Mouse (Mus musculus) olfactory bulb, adult 2 months (tissue): Measurements from ENCODE around the gene Atp23.

Experiments
- CTCF ChIP-seq: fragments of 200-500 bp; IDR thresholded peaks from 2 replicates; pipeline ENCODE4 v1.5.1; 2012; ENCODE audit warnings: low read depth, mild to moderate bottlenecking, low read length, moderate library complexity; ENCODE audit not compliant: insufficient read depth
- POLR2A ChIP-seq: fragments of 200-500 bp; IDR thresholded peaks from 2 replicates; pipeline ENCODE4 v1.6.1; 2012; ENCODE audit warnings: mild to moderate bottlenecking, low read depth, low read length, moderate library complexity; ENCODE audit not compliant: insufficient read depth

GRCm38 (mm10) chr10:126929543-126929942, 28.4 kb upstream of the Atp23 start:
- TF ChIP-seq CTCF (no peak), POLR2A (no peak)
